Mouse (Mus musculus): ENCODE measurements around the gene Plb1. TPM values are rescaled to one million over a fixed set of nuclear protein-coding genes. Genes with fewer than 3 reads are reported as not detected.

Gene Plb1
- polyA plus RNA-seq, 2 experiments: 1.1 to 1.5 TPM

DNA sequence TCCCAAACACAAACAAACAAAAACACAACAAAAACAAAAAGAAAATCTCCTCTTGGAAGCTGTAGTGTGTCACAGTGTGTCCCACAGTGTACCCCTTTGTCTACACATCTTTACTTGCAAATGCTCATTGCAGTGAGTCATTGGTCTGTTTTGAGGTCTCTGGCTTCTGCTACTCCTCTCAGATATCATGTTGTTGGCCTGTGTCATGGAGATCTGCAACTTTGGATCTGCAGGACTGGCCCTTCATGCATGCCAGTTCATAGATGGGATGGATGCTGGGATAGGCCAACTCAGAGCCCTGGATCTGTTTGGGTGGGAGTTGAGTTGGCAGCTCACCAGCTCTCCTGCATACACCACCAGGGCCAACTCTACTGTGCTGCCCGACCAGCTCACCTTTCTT lies 176.3 kb downstream of the Plb1 start:
- no peak overlapping the region for H3K9ac ChIP-seq (ENCODE audit: low read depth, low read length, severe bottlenecking)
- no peaks in the 10 kb centered on the region for H3K9me3 ChIP-seq (ENCODE audit: control insufficient read depth, low read length)
- no peaks in the 10 kb centered on the region for H3K36me3 ChIP-seq (ENCODE audit: control insufficient read depth, insufficient read depth, low read length)
- no peak overlapping the region for H3K4me3 ChIP-seq (replicated peaks; ENCODE audit: low read length)
- no peaks in the 10 kb centered on the region for H3K27me3 ChIP-seq (ENCODE audit: control insufficient read depth, insufficient read depth, low read length)
- DNase-seq (ENCODE audit: low spot score) (no peak), ATAC-seq (ENCODE audit: low FRiP score, low read depth) (no peak)
- no peak overlapping the region for H3K27ac ChIP-seq (replicated peaks; ENCODE audit: low read depth, low read length)
- 50% methylated on average over 1 of the region's 1 CpGs for WGBS
- peaks cover 17% of the 10 kb centered on the region for H3K4me1 ChIP-seq (ENCODE audit: control insufficient read depth, insufficient read depth, low read length)
- TF ChIP-seq POLR2A (IDR thresholded peaks at IDR 0.05; ENCODE audit: borderline replicate concordance, extremely low read depth, insufficient read depth, insufficient read length): no peak
- no peak overlapping the region for H3K4me2 ChIP-seq (replicated peaks; ENCODE audit: low read depth, low read length, severe bottlenecking)

DNA sequence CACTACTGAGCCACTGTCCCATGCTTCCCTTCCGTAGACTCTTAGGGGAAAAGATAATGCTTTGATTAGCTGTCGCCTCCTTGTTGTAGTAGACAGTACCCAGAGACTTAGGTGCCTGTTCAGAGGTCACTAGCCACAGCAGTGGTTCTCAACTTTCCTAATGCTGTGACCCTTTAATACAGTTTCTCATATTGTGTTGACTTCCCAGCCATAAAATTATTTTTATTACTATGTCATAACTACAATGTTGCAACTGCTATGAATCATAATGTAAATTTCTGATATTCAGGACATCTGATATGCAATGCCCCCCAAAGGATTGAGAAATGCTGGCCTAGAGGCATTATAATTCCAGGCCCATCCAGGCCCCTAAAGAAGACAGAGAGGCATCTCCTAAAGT lies 177.2 kb downstream of the Plb1 start:
- Histone ChIP-seq H3K27me3 (ENCODE audit: control insufficient read depth, insufficient read depth, low read length) (no peaks in the 10 kb centered on the region), H3K4me2 (replicated peaks; ENCODE audit: low read depth, low read length, severe bottlenecking) (no peak overlapping the region), H3K27ac (replicated peaks; ENCODE audit: low read depth, low read length) (no peak overlapping the region), H3K9ac (ENCODE audit: low read depth, low read length, severe bottlenecking) (no peak overlapping the region), H3K9me3 (ENCODE audit: control insufficient read depth, low read length) (no peaks in the 10 kb centered on the region), H3K4me1 (ENCODE audit: control insufficient read depth, insufficient read depth, low read length) (peaks cover 27% of the 10 kb centered on the region), H3K4me3 (replicated peaks; ENCODE audit: low read length) (no peak overlapping the region), H3K36me3 (ENCODE audit: control insufficient read depth, insufficient read depth, low read length) (no peaks in the 10 kb centered on the region)
- DNase-seq (ENCODE audit: low spot score) (no peak), ATAC-seq (ENCODE audit: low FRiP score, low read depth) (no peak)
- no peak for TF ChIP-seq POLR2A (IDR thresholded peaks at IDR 0.05; ENCODE audit: borderline replicate concordance, extremely low read depth, insufficient read depth, insufficient read length)
- 86% methylated on average over 2 of the region's 2 CpGs for WGBS

DNA sequence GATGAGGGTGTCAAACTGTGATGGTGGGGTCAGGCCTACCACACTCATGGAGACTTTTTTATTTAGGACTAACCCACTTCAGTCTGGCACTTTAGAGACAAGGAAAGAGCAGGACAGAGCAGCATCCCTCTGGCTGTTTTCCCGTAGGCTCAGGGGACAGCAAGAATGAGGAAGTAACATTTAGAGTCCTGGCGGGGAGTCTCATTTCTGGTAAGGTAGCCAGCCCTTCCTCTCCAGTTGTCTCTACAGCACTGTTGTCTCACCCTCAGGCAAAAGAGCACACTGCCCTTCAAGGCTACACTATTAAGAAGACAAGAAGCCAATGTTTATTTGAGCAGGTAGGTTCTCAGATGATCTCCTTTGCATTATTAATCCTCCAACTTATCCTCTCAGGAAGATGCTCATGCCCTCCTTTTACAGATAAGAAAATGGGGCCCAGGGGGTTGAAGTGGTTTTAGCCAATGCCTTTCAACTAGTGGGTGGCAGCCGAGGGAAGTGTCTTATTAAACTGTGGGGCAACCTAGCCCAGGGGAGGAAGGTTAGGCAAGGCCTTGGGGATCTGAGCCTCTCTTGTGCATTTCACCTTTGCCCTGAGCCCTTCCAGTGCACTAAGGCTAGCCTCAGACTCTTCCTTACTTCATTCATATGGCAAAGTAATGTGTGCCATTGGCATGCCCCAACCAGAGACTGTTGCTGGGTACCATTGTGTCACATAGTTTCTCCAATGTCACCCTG lies 178.6 kb downstream of the Plb1 start:
- no peaks in the 10 kb centered on the region for H3K9me3 ChIP-seq (ENCODE audit: control insufficient read depth, low read length)
- H3K27me3 ChIP-seq (ENCODE audit: control insufficient read depth, insufficient read depth, low read length): no peaks in the 10 kb centered on the region
- ATAC-seq (ENCODE audit: low FRiP score, low read depth): no peak
- no peak overlapping the region for H3K4me3 ChIP-seq (replicated peaks; ENCODE audit: low read length)
- DNase-seq (ENCODE audit: low spot score): no peak
- H3K9ac ChIP-seq (ENCODE audit: low read depth, low read length, severe bottlenecking): no peak overlapping the region
- H3K36me3 ChIP-seq (ENCODE audit: control insufficient read depth, insufficient read depth, low read length): no peaks in the 10 kb centered on the region
- no peak overlapping the region for H3K27ac ChIP-seq (replicated peaks; ENCODE audit: low read depth, low read length)
- 82% methylated on average over 3 of the region's 3 CpGs for WGBS
- no peak overlapping the region for H3K4me2 ChIP-seq (replicated peaks; ENCODE audit: low read depth, low read length, severe bottlenecking)
- TF ChIP-seq POLR2A (IDR thresholded peaks at IDR 0.05; ENCODE audit: borderline replicate concordance, extremely low read depth, insufficient read depth, insufficient read length): no peak
- H3K4me1 ChIP-seq (ENCODE audit: control insufficient read depth, insufficient read depth, low read length): peaks cover 32% of the 10 kb centered on the region

DNA sequence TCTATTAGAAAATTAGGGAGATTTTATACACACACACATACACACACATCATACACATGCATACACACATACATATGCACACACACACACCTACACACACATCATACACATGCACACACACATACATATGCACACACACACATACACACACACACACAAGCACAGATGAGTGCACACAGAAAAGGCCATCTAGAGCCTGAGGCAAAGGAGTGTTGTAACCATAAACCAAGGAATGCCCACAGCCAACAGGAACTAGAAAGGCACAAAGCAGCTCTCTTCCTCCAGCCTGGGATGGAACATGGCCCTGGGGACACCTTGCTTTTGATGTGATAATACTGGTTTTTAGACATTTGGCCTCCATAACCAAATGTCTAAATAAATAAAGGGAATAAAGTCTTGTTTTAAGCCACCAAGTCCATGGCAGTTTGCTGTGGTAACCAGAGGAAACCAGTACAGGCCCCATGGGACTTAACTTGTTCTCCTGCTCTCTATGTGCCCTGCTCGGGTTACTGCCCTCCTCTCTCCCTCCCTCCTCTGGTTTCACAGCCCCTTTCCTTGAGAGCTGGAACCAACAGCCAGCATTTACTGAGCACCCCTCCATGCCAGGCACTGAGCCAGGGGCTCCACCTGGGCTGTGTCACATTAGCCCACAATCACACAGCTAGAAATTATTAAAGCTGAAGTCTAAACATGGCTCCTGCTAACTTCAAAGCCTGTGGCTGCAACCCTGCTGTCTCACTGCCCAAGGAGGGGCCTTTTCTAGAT lies 179.9 kb downstream of the Plb1 start:
- Histone ChIP-seq H3K9ac (ENCODE audit: low read depth, low read length, severe bottlenecking) (no peak overlapping the region), H3K4me1 (ENCODE audit: control insufficient read depth, insufficient read depth, low read length) (peaks cover 37% of the 10 kb centered on the region), H3K9me3 (ENCODE audit: control insufficient read depth, low read length) (no peaks in the 10 kb centered on the region), H3K4me3 (replicated peaks; ENCODE audit: low read length) (no peak overlapping the region), H3K4me2 (replicated peaks; ENCODE audit: low read depth, low read length, severe bottlenecking) (no peak overlapping the region), H3K27me3 (ENCODE audit: control insufficient read depth, insufficient read depth, low read length) (no peaks in the 10 kb centered on the region), H3K27ac (replicated peaks; ENCODE audit: low read depth, low read length) (peak overlapping the region; percentile 63), H3K36me3 (ENCODE audit: control insufficient read depth, insufficient read depth, low read length) (no peaks in the 10 kb centered on the region)
- 8% methylated on average over 1 of the region's 1 CpGs for WGBS
- TF ChIP-seq POLR2A (IDR thresholded peaks at IDR 0.05; ENCODE audit: borderline replicate concordance, extremely low read depth, insufficient read depth, insufficient read length): no peak
- peak; percentile 91 for DNase-seq (ENCODE audit: low spot score)
- ATAC-seq (ENCODE audit: low FRiP score, low read depth): peak; percentile 84

DNA sequence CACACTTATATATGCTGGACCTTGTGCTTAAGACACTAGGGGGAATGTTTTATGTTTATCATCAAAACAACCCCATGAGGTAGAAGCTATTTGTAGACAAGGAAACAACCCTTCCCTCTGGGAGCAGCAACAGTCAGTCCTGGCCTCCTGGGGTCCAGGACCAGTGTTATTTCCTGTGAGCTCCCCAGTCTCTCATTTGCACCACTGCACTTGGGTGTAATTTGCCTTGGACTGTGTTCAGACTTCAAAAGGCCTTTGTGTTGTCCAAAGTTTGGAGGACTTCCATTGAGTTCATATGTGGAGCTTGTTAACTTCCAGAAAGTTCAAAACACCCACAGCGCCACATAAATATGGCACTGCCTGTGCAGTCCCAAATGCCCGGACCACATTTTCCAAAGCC lies 180.6 kb downstream of the Plb1 start:
- 23% methylated on average over 2 of the region's 2 CpGs for WGBS

More for the DNA sequence above, 180.6 kb downstream of the Plb1 start:
- TF ChIP-seq POLR2A (IDR thresholded peaks at IDR 0.05; ENCODE audit: borderline replicate concordance, extremely low read depth, insufficient read depth, insufficient read length): no peak
- no peak overlapping the region for H3K4me3 ChIP-seq (replicated peaks; ENCODE audit: low read length)
- no peaks in the 10 kb centered on the region for H3K36me3 ChIP-seq (ENCODE audit: control insufficient read depth, insufficient read depth, low read length)
- no peak overlapping the region for H3K9ac ChIP-seq (ENCODE audit: low read depth, low read length, severe bottlenecking)
- H3K4me2 ChIP-seq (replicated peaks; ENCODE audit: low read depth, low read length, severe bottlenecking): no peak overlapping the region
- H3K27me3 ChIP-seq (ENCODE audit: control insufficient read depth, insufficient read depth, low read length): no peaks in the 10 kb centered on the region
- no peaks in the 10 kb centered on the region for H3K9me3 ChIP-seq (ENCODE audit: control insufficient read depth, low read length)
- ATAC-seq (ENCODE audit: low FRiP score, low read depth): peak; percentile 21; the same call in 1 of the 2 replicates
- DNase-seq (ENCODE audit: low spot score): peak; percentile 55
- H3K27ac ChIP-seq (replicated peaks; ENCODE audit: low read depth, low read length): peak overlapping the region; percentile 63
- H3K4me1 ChIP-seq (ENCODE audit: control insufficient read depth, insufficient read depth, low read length): peaks cover 37% of the 10 kb centered on the region
